Comparison of ENCODE assay signal across 19 mouse cellular contexts in genomic region chr6:95492216-95492956, GRCm38 (mm10).
DNase-seq lines count a peak whose midpoint lies in the region; ATAC-seq lines count a peak whose summit lies in the region.
"Had no signal": no experiment of that assay in that cellular context is flagged by ENCODE, and none has a peak within 500 bp of the region (broad histone marks: within the 10 kb centered on the region; RNA-seq: fewer than 3 reads in every experiment).

No protein-coding gene starts in this region.

- no peak overlapping the region for H3K4me3 ChIP-seq in forebrain, embryonic 14.5 days (ENCODE audit: low read depth, low read length)
- no peak overlapping the region for H3K4me3 ChIP-seq in forebrain, embryonic 15.5 days
- H3K4me3 ChIP-seq in heart, embryonic 11.5 days (ENCODE audit: low read depth, low read length), result no peak overlapping the region
- H3K4me3 ChIP-seq in neural tube, embryonic 15.5 days (replicated peaks), result no peak overlapping the region
- H3K4me3 ChIP-seq: embryonic facial prominence, embryonic 10.5 days; hindbrain, embryonic 15.5 days had no signal

- H3K27me3 ChIP-seq in forebrain, embryonic 14.5 days (replicated peaks; ENCODE audit: control insufficient read depth, insufficient read depth, low read length), result no peaks in the 10 kb centered on the region
- no peaks in the 10 kb centered on the region for H3K27me3 ChIP-seq in forebrain, embryonic 15.5 days
- H3K27me3 ChIP-seq in heart, embryonic 11.5 days (ENCODE audit: control insufficient read depth, insufficient read depth, low read length), result no peaks in the 10 kb centered on the region
- peaks cover 4% of the 10 kb centered on the region; the same call in 1 of the 2 replicates for H3K27me3 ChIP-seq in neural tube, embryonic 15.5 days (replicated peaks)
- H3K27me3 ChIP-seq: hindbrain, embryonic 15.5 days; Patski had no signal

- H3K4me2 ChIP-seq in forebrain, embryonic 14.5 days (ENCODE audit: low read length), result no peak overlapping the region
- no peak overlapping the region for H3K4me2 ChIP-seq in forebrain, embryonic 15.5 days (replicated peaks)
- H3K4me2 ChIP-seq in heart, embryonic 11.5 days, result no peak overlapping the region
- H3K4me2 ChIP-seq in neural tube, embryonic 15.5 days, result no peak overlapping the region
- H3K4me2 ChIP-seq: hindbrain, embryonic 15.5 days had no signal

- 84% methylated on average over 8 of the region's 8 CpGs for WGBS in forebrain, embryonic 14.5 days
- 78% methylated on average over 8 of the region's 8 CpGs for WGBS in forebrain, embryonic 15.5 days
- 38% methylated on average over 8 of the region's 8 CpGs for WGBS in heart, embryonic 11.5 days (ENCODE audit: insufficient replicate concordance)
- WGBS in neural tube, embryonic 15.5 days, result 83% methylated on average over 8 of the region's 8 CpGs

- ATAC-seq in forebrain, embryonic 14.5 days, result no peak
- ATAC-seq in forebrain, embryonic 15.5 days (replicated peaks), result no peak
- ATAC-seq in heart, embryonic 11.5 days (replicated peaks; ENCODE audit: insufficient number of reproducible peaks, low FRiP score, low TSS enrichment), result 0 out of 2 replicates have a peak, but pooled peaks have one; percentile 63
- ATAC-seq in neural tube, embryonic 15.5 days (ENCODE audit: low FRiP score), result no peak
- ATAC-seq: activated CD4-positive, CD25-positive, alpha-beta regulatory T cell, adult 4 months; forebrain, embryonic 16.5 days; Patski had no signal

- no peak overlapping the region for H3K27ac ChIP-seq in forebrain, embryonic 14.5 days (ENCODE audit: low read depth, low read length)
- no peak overlapping the region for H3K27ac ChIP-seq in forebrain, embryonic 15.5 days (replicated peaks)
- H3K27ac ChIP-seq in heart, embryonic 11.5 days (ENCODE audit: low read depth, low read length), result no peak overlapping the region
- H3K27ac ChIP-seq in neural tube, embryonic 15.5 days (replicated peaks), result no peak overlapping the region
- H3K27ac ChIP-seq: embryonic facial prominence, embryonic 10.5 days; hindbrain, embryonic 15.5 days had no signal

- H3K9me3 ChIP-seq in forebrain, embryonic 14.5 days (replicated peaks; ENCODE audit: control insufficient read depth, low read length), result no peaks in the 10 kb centered on the region
- no peaks in the 10 kb centered on the region for H3K9me3 ChIP-seq in forebrain, embryonic 15.5 days
- H3K9me3 ChIP-seq in heart, embryonic 11.5 days (replicated peaks; ENCODE audit: control insufficient read depth, low read length), result no peaks in the 10 kb centered on the region
- no peaks in the 10 kb centered on the region for H3K9me3 ChIP-seq in neural tube, embryonic 15.5 days (replicated peaks)
- H3K9me3 ChIP-seq: embryonic facial prominence, embryonic 10.5 days; hindbrain, embryonic 15.5 days had no signal

- H3K4me1 ChIP-seq in forebrain, embryonic 14.5 days (ENCODE audit: control insufficient read depth, insufficient read depth, low read length), result no peaks in the 10 kb centered on the region
- H3K4me1 ChIP-seq in forebrain, embryonic 15.5 days, result no peaks in the 10 kb centered on the region
- H3K4me1 ChIP-seq in heart, embryonic 11.5 days (ENCODE audit: control insufficient read depth, insufficient read depth, low read length), result peaks cover 9% of the 10 kb centered on the region
- no peaks in the 10 kb centered on the region for H3K4me1 ChIP-seq in neural tube, embryonic 15.5 days
- H3K4me1 ChIP-seq: hindbrain, embryonic 15.5 days had no signal

- peak; percentile 36 for DNase-seq in forebrain, embryonic 14.5 days (ENCODE audit: low spot score)
- DNase-seq in heart, adult 9 months (ENCODE audit: low spot score in 2 of 2), result no peak
- DNase-seq in neural tube, embryonic 10.5 days (ENCODE audit: extremely low spot score, low spot score), result peak; percentile 8
- no peak for DNase-seq in lung, postnatal 36 days
- DNase-seq: adrenal gland, postnatal 14 days; cerebellum, adult 2 months; cerebellum, postnatal 10 days; gastrocnemius, postnatal 36 days; heart, adult 18-20 months; heart, postnatal 36 days; kidney, adult 11 months had no signal

- no peaks in the 10 kb centered on the region for H3K36me3 ChIP-seq in forebrain, embryonic 14.5 days (ENCODE audit: control insufficient read depth, insufficient read depth, low read length)
- H3K36me3 ChIP-seq in forebrain, embryonic 15.5 days, result no peaks in the 10 kb centered on the region
- H3K36me3 ChIP-seq in heart, embryonic 11.5 days (ENCODE audit: control insufficient read depth, insufficient read depth, low read length), result no peaks in the 10 kb centered on the region
- H3K36me3 ChIP-seq in neural tube, embryonic 15.5 days, result no peaks in the 10 kb centered on the region
- H3K36me3 ChIP-seq: embryonic facial prominence, embryonic 10.5 days; hindbrain, embryonic 15.5 days had no signal

- H3K9ac ChIP-seq in forebrain, embryonic 14.5 days (ENCODE audit: low read length), result no peak overlapping the region
- no peak overlapping the region for H3K9ac ChIP-seq in forebrain, embryonic 15.5 days (replicated peaks)
- H3K9ac ChIP-seq in heart, embryonic 11.5 days (ENCODE audit: low read depth, low read length), result no peak overlapping the region
- no peak overlapping the region for H3K9ac ChIP-seq in neural tube, embryonic 15.5 days (replicated peaks)
- H3K9ac ChIP-seq: hindbrain, embryonic 15.5 days had no signal

Comparison
In these comparisons a context has a peak if more than half of its experiments do, and no peak if none do; other contexts are left out.
1. DNase-seq: peak in forebrain, embryonic 14.5 days (single experiment) and neural tube, embryonic 10.5 days (single experiment); none in heart, adult 9 months (0 of 2) and lung, postnatal 36 days (single experiment).